Mouse (Mus musculus) spleen, postnatal 36 days (tissue): ENCODE results near the gene Fbxo28.

Source experiments
- DNase-seq, 2 experiments: peaks; one replicate each; pipeline ENCODE4 v3.0.0; 2022; ENCODE audit warnings: low spot score in 2 of 2, mixed read lengths in 1 of 2

The Fbxo28 gene

GRCm38 (mm10) chr1:182288601-182289000 is 52.8 kb downstream of the Fbxo28 start:
- DNase-seq = no peak

GRCm38 (mm10) chr1:182287781-182288180 is 53.6 kb downstream of the Fbxo28 start:
- DNase-seq = no peak

- no peak for DNase-seq
These were observed 56.6 kb downstream of the Fbxo28 start for GRCm38 (mm10) chr1:182284795-182285194.

GRCm38 (mm10) chr1:182283231-182283630 is 58.2 kb downstream of the Fbxo28 start:
- DNase-seq = peak; percentile 5 to 37

- DNase-seq = peak; percentile 94
These were observed 59.0 kb downstream of the Fbxo28 start, which contains the start of gene Degs1 for GRCm38 (mm10) chr1:182282091-182283075. Gene Degs1 (minus strand): TSS chr1:182282804.

- peak; percentile 41 to 60 for DNase-seq
These were observed 60.1 kb downstream of the Fbxo28 start for GRCm38 (mm10) chr1:182281251-182281711.

GRCm38 (mm10) chr1:182280577-182280976 is 60.9 kb downstream of the Fbxo28 start:
- no peak for DNase-seq

GRCm38 (mm10) chr1:182280046-182280445 is 61.4 kb downstream of the Fbxo28 start:
- no peak for DNase-seq

GRCm38 (mm10) chr1:182279436-182279835 is 62.0 kb downstream of the Fbxo28 start:
- DNase-seq = no peak

GRCm38 (mm10) chr1:182275109-182275508 is 66.3 kb downstream of the Fbxo28 start:
- DNase-seq = no peak

- no peak for DNase-seq
These were observed 69.8 kb downstream of the Fbxo28 start for GRCm38 (mm10) chr1:182271632-182272031.

GRCm38 (mm10) chr1:182271130-182271529 is 70.3 kb downstream of the Fbxo28 start:
- DNase-seq = no peak

- no peak for DNase-seq
These were observed 73.1 kb downstream of the Fbxo28 start for GRCm38 (mm10) chr1:182268317-182268716.

- DNase-seq = no peak
These were observed 75.4 kb downstream of the Fbxo28 start for GRCm38 (mm10) chr1:182266028-182266525.
